Mouse (Mus musculus): ENCODE measurements around the gene Pstpip1. TPM values are rescaled to one million over a fixed set of nuclear protein-coding genes. Genes with fewer than 3 reads are reported as not detected.

Gene Pstpip1
- polyA plus RNA-seq, 1 experiment from 2014 or later = 2.6 TPM

DNA sequence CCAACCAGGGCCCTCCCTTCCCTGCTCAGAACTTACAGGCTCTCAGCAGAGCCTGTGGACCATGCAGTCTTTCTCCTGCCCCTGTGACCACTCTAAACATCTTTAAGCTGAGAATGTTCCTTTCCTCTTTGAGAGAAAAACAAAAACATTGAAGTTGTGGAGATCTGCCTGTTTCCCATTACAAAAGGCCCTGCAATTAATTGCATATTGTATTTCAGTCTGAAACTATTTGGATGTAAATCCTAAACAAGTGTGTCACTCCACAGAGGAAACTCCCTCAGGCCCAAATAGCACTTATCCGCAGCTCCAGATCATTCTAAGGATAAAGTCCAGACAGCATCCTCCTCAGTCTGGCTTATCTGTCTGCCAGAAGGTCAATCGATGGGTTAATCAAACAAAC is 16.9 kb upstream of the Pstpip1 start:
- Histone ChIP-seq H3K4me1 (replicated peaks; ENCODE audit: control insufficient read depth, insufficient read depth, low read length) (peaks cover 16% of the 10 kb centered on the region), H3K4me2 (ENCODE audit: low read depth, low read length) (no peak overlapping the region), H3K9ac (ENCODE audit: low read length) (no peak overlapping the region), H3K4me3 (ENCODE audit: low read length) (no peak overlapping the region), H3K27ac (ENCODE audit: low read length) (no peak overlapping the region), H3K27me3 (ENCODE audit: control insufficient read depth, insufficient read depth, low read depth, low read length) (no peaks in the 10 kb centered on the region), H3K36me3 (ENCODE audit: control insufficient read depth, insufficient read depth, low read length) (peaks cover 3% of the 10 kb centered on the region; the same call in 1 of the 2 replicates), H3K9me3 (ENCODE audit: control insufficient read depth, low read length) (no peaks in the 10 kb centered on the region)
- whole genome bisulfite sequencing = 48% methylated on average over 2 of the region's 2 CpGs
- no peak for ATAC-seq (ENCODE audit: low read depth)

DNA sequence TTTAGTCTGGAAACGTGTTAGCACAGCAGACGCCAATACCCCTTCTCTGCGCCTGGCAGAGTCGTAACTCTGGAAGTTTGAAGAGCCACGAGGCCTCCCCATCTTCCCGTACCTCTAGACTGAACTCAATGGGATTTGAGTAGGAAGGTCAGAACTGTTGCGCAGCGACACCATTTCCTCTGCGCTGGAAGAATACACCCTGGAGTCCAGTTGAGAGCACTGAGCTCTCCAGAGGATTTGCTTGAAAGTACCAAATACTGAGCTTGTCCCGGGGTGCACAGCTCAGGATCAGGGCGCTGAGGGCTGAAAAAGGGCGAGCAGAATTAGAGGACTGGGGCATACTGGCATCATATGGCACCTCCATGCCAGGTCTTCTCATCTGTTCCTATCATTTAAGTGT is 14.9 kb upstream of the Pstpip1 start:
- H3K27me3 ChIP-seq (ENCODE audit: control insufficient read depth, insufficient read depth, low read depth, low read length) = no peaks in the 10 kb centered on the region
- H3K4me3 ChIP-seq (ENCODE audit: low read length) = no peak overlapping the region
- H3K36me3 ChIP-seq (ENCODE audit: control insufficient read depth, insufficient read depth, low read length) = no peaks in the 10 kb centered on the region
- ATAC-seq (ENCODE audit: low read depth) = no peak; the same call in 1 of the 2 replicates
- H3K9ac ChIP-seq (ENCODE audit: low read length) = no peak overlapping the region
- H3K4me2 ChIP-seq (ENCODE audit: low read depth, low read length) = no peak overlapping the region
- H3K27ac ChIP-seq (ENCODE audit: low read length) = no peak overlapping the region
- H3K4me1 ChIP-seq (replicated peaks; ENCODE audit: control insufficient read depth, insufficient read depth, low read length) = peaks cover 16% of the 10 kb centered on the region
- H3K9me3 ChIP-seq (ENCODE audit: control insufficient read depth, low read length) = no peaks in the 10 kb centered on the region
- 78% methylated on average over 12 of the region's 12 CpGs for WGBS

DNA sequence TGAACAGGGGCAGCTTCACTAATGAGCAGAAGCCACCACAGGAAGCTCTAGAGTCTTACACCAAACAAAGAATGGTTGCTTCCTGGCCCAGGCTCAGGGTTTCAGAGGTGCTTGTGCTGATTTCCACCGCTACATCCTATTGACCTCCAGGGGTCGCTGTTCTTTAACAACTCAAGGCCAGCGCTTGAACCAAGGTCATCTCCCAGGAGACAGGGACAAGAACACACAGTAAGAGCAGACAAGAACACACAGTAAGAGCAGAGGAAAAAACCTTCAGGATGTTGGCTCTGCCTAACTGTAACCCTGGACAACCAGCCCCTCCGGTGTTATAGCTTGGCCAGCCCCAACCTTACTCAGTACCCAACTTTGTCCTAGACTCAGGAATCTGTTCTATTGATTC is 14.5 kb upstream of the Pstpip1 start:
- Histone ChIP-seq H3K9ac (ENCODE audit: low read length) (no peak overlapping the region), H3K36me3 (ENCODE audit: control insufficient read depth, insufficient read depth, low read length) (no peaks in the 10 kb centered on the region), H3K4me3 (ENCODE audit: low read length) (no peak overlapping the region), H3K27me3 (ENCODE audit: control insufficient read depth, insufficient read depth, low read depth, low read length) (no peaks in the 10 kb centered on the region), H3K27ac (ENCODE audit: low read length) (peak overlapping the region; percentile 51), H3K4me1 (replicated peaks; ENCODE audit: control insufficient read depth, insufficient read depth, low read length) (peaks cover 16% of the 10 kb centered on the region), H3K4me2 (ENCODE audit: low read depth, low read length) (no peak overlapping the region), H3K9me3 (ENCODE audit: control insufficient read depth, low read length) (no peaks in the 10 kb centered on the region)
- ATAC-seq (ENCODE audit: low read depth) = peak; percentile 76
- 6% methylated on average over 4 of the region's 4 CpGs for WGBS

DNA sequence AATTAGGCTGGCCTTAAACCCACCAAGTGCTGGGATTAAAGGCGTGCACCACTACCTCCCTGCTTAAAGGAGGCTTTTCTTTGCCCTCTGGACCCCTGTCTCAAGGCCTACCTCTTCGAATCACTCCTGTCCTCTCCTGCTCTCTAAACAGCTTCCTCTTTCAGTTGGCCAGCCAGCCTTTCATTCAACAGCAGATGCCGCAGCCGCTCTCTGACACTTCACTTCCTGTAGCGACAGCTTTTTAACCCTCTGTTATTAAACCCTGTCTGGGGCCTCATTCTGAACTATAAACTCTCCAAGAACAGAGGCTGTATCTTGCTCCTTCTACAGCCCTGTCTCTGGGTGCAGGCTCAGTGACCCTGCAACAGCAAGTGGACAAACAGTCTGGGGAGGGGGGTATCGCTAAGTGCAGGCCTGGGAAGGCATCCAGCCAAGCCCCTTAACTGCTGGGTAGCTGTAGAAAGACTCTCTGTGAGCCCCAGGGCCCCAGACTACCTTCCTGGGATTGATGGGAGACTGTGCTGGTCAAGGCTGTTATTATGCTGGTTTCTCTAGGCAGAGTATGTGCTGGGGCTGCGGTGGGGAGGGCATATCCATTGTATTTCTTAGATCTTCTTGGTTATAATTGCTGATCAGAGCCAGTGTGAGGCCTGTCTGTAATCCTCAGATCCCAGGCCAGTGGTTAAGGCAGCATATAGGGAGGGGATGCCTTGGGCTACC is 13.7 kb upstream of the Pstpip1 start:
- H3K9ac ChIP-seq (ENCODE audit: low read length) = peak overlapping the region; percentile 12; the same call in 1 of the 2 replicates
- H3K27me3 ChIP-seq (ENCODE audit: control insufficient read depth, insufficient read depth, low read depth, low read length) = no peaks in the 10 kb centered on the region

GRCm38 (mm10) chr9:56079587-56079986 is 10.2 kb upstream of the Pstpip1 start:
- H3K4me2 ChIP-seq (ENCODE audit: low read depth, low read length) = no peak overlapping the region
- H3K4me1 ChIP-seq (replicated peaks; ENCODE audit: control insufficient read depth, insufficient read depth, low read length) = peaks cover 16% of the 10 kb centered on the region
- no peak overlapping the region for H3K4me3 ChIP-seq (ENCODE audit: low read length)
- H3K9me3 ChIP-seq (ENCODE audit: control insufficient read depth, low read length) = no peaks in the 10 kb centered on the region
- no peaks in the 10 kb centered on the region for H3K27me3 ChIP-seq (ENCODE audit: control insufficient read depth, insufficient read depth, low read depth, low read length)
- H3K9ac ChIP-seq (ENCODE audit: low read length) = no peak overlapping the region
- H3K27ac ChIP-seq (ENCODE audit: low read length) = no peak overlapping the region
- H3K36me3 ChIP-seq (ENCODE audit: control insufficient read depth, insufficient read depth, low read length) = no peaks in the 10 kb centered on the region
- no peak for ATAC-seq (ENCODE audit: low read depth)
- WGBS = 82% methylated on average over 5 of the region's 5 CpGs

More for the DNA sequence above, 13.7 kb upstream of the Pstpip1 start:
- H3K9me3 ChIP-seq (ENCODE audit: control insufficient read depth, low read length) = no peaks in the 10 kb centered on the region
- peaks cover 16% of the 10 kb centered on the region for H3K4me1 ChIP-seq (replicated peaks; ENCODE audit: control insufficient read depth, insufficient read depth, low read length)
- H3K27ac ChIP-seq (ENCODE audit: low read length) = peak overlapping the region; percentile 51
- H3K4me3 ChIP-seq (ENCODE audit: low read length) = no peak overlapping the region
- H3K36me3 ChIP-seq (ENCODE audit: control insufficient read depth, insufficient read depth, low read length) = no peaks in the 10 kb centered on the region
- WGBS = 17% methylated on average over 7 of the region's 7 CpGs
- no peak overlapping the region for H3K4me2 ChIP-seq (ENCODE audit: low read depth, low read length)
- peak; percentile 73 for ATAC-seq (ENCODE audit: low read depth)

DNA sequence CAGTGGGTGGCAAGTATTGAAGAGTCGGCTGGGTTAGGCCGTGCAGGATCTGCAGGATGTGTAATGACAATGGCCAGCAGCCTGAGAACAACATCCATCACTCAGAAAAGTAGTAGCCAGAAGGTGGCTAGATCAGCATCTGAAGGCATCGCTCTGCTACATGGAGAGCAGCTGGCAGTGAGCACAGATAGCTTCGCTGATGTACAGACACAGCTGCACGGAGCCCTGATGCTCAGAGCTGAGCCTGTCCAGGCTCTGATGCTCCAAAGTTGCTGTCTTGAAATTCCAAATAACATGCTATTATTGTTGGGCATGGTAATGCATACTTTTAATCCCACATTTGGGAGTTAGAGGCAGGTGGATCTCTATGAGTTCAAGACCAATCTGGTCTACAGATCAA is 3.2 kb upstream of the Pstpip1 start:
- Histone ChIP-seq H3K4me3 (ENCODE audit: low read length) (no peak overlapping the region), H3K9me3 (ENCODE audit: control insufficient read depth, low read length) (no peaks in the 10 kb centered on the region), H3K36me3 (ENCODE audit: control insufficient read depth, insufficient read depth, low read length) (no peaks in the 10 kb centered on the region), H3K9ac (ENCODE audit: low read length) (no peak overlapping the region), H3K4me1 (replicated peaks; ENCODE audit: control insufficient read depth, insufficient read depth, low read length) (peaks cover 13% of the 10 kb centered on the region), H3K27ac (ENCODE audit: low read length) (no peak overlapping the region), H3K27me3 (ENCODE audit: control insufficient read depth, insufficient read depth, low read depth, low read length) (no peaks in the 10 kb centered on the region), H3K4me2 (ENCODE audit: low read depth, low read length) (no peak overlapping the region)
- no peak for ATAC-seq (ENCODE audit: low read depth)
- WGBS = 72% methylated on average over 5 of the region's 5 CpGs

DNA sequence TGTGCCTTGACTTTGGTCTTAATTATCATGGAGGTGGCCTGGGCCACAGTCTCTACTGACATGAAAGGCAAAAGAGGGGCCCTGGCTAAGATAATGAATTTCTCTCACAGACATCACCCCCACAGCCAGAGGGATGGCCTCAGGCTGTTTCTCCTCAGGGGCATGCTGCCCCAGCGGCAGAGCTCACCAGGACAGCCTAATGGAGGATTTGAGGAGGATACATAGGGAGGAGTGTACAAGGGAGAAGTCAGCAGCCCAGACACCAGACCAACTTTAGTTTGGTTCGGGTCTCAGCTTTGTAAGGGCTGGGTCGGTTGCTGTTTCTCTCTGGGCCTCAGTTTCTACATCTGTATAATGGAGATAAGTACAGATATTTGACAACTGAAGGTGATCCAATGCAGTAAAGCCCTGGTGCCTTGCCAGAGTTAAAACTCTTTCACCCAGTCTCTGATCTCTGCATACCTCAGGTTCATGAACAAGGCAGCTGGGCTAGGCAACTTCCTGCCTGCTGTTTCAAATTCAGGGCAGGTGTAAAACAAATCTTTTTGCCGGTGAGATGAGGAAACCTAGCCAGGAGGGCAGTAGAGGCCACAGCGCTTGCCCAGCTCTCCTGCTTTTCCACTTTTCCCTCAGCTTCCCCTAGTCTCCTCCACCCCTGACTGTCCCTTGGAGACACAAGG is 924 bp downstream of the Pstpip1 start:
- no peaks in the 10 kb centered on the region for H3K36me3 ChIP-seq (ENCODE audit: control insufficient read depth, insufficient read depth, low read length)
- H3K27ac ChIP-seq (ENCODE audit: low read length) = peak overlapping the region; percentile 91
- no peaks in the 10 kb centered on the region for H3K27me3 ChIP-seq (ENCODE audit: control insufficient read depth, insufficient read depth, low read depth, low read length)
- ATAC-seq (ENCODE audit: low read depth) = no peak
- WGBS = 68% methylated on average over 5 of the region's 5 CpGs
- H3K4me1 ChIP-seq (replicated peaks; ENCODE audit: control insufficient read depth, insufficient read depth, low read length) = peaks cover 13% of the 10 kb centered on the region
- no peaks in the 10 kb centered on the region for H3K9me3 ChIP-seq (ENCODE audit: control insufficient read depth, low read length)
- peak overlapping the region; percentile 26 for H3K4me3 ChIP-seq (ENCODE audit: low read length)
- H3K9ac ChIP-seq (ENCODE audit: low read length) = no peak overlapping the region
- H3K4me2 ChIP-seq (ENCODE audit: low read depth, low read length) = peak overlapping the region; percentile 38

DNA sequence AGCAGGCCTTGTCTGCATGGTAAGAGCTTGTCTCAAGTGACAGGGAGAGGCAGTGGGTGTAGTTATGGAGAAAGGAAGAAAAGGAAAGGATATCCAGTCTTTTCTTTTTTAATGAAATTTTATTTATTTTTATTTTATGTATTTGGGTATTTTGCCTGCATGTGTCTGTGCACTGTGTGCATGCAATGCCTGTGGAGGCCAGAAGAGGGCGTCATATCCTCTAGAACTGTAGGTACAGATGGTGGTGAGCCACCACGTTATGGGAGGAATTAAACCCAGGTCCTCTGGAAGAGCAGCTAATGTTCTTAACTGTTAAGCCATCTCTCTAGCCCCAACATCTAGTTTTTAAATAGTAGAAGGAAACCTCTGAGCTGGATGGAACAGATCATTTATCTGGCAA is 2.3 kb downstream of the Pstpip1 start:
- WGBS = 47% methylated on average over 2 of the region's 2 CpGs
- no peaks in the 10 kb centered on the region for H3K27me3 ChIP-seq (ENCODE audit: control insufficient read depth, insufficient read depth, low read depth, low read length)
- no peak overlapping the region for H3K4me2 ChIP-seq (ENCODE audit: low read depth, low read length)
- no peaks in the 10 kb centered on the region for H3K36me3 ChIP-seq (ENCODE audit: control insufficient read depth, insufficient read depth, low read length)
- no peak overlapping the region for H3K9ac ChIP-seq (ENCODE audit: low read length)
- no peak overlapping the region for H3K4me3 ChIP-seq (ENCODE audit: low read length)
- H3K9me3 ChIP-seq (ENCODE audit: control insufficient read depth, low read length) = no peaks in the 10 kb centered on the region
- ATAC-seq (ENCODE audit: low read depth) = no peak
- H3K27ac ChIP-seq (ENCODE audit: low read length) = no peak overlapping the region
- H3K4me1 ChIP-seq (replicated peaks; ENCODE audit: control insufficient read depth, insufficient read depth, low read length) = peaks cover 13% of the 10 kb centered on the region

DNA sequence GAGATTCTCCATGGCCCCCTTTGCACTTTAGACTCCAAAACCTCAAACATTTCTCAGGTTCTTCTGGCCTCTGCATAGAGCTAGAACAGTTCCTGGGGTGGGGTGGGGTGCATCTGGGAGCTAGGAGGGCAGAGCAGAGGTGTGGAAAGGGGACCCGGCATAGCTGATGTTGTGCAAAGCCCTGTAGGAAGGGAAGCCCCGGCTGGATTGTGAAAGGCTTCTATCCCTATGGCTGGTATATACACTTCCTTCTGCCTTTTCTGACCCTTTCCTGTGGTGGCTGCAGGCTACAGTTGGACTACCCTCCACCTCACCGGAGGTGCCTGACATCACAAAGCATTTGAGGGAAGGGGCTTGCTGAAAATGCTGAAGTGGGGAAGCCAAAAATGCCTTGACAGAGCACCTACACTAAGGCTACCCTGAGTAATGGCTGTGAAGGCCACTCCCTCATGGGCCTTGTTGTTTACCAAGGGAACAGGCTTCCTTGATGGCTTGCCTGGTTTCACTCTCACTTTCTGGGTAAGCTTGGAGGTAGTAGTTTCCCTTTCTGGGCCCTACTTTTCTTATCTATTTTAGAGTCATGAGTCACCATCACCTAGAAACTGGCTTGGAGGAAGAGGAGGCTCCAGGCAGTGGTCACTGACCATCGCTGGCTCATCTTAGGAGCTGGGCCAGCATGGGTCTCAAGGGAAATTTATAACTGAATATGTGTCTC is 8.0 kb downstream of the Pstpip1 start:
- no peak for ATAC-seq (ENCODE audit: low read depth)
- WGBS = 80% methylated on average over 4 of the region's 4 CpGs
- no peaks in the 10 kb centered on the region for H3K9me3 ChIP-seq (ENCODE audit: control insufficient read depth, low read length)

More for the DNA sequence above, 8.0 kb downstream of the Pstpip1 start:
- no peaks in the 10 kb centered on the region for H3K27me3 ChIP-seq (ENCODE audit: control insufficient read depth, insufficient read depth, low read depth, low read length)
- no peak overlapping the region for H3K27ac ChIP-seq (ENCODE audit: low read length)
- H3K36me3 ChIP-seq (ENCODE audit: control insufficient read depth, insufficient read depth, low read length) = no peaks in the 10 kb centered on the region
- no peak overlapping the region for H3K4me3 ChIP-seq (ENCODE audit: low read length)
- H3K9ac ChIP-seq (ENCODE audit: low read length) = no peak overlapping the region
- H3K4me1 ChIP-seq (replicated peaks; ENCODE audit: control insufficient read depth, insufficient read depth, low read length) = no peaks in the 10 kb centered on the region
- no peak overlapping the region for H3K4me2 ChIP-seq (ENCODE audit: low read depth, low read length)
